Mouse (Mus musculus) cortical plate, adult 2 months (tissue): ENCODE results near the gene Rassf4. TPM values are rescaled to one million over a fixed set of nuclear protein-coding genes. Genes with fewer than 3 reads are reported as not detected.

ENCODE experiments used
- H3K27ac ChIP-seq: fragments of 200-500 bp; 2 replicates; pipeline ENCODE4 v1.5.1; 2012; ENCODE audit warnings: low read length, control low read depth, inconsistent platforms; ENCODE audit not compliant: insufficient read depth
- H3K4me1 ChIP-seq: fragments of 200-500 bp; 2 replicates; pipeline ENCODE4 v1.6.1; 2011; ENCODE audit warnings: low read length; ENCODE audit not compliant: control insufficient read depth, insufficient read depth
- H3K4me3 ChIP-seq: fragments of 200-500 bp; 2 replicates; pipeline ENCODE4 v1.5.1; 2011; ENCODE audit warnings: mild to moderate bottlenecking, low read length, control low read depth; ENCODE audit not compliant: insufficient read depth
- CTCF ChIP-seq: fragments of 200-500 bp; IDR thresholded peaks from 2 replicates; pipeline ENCODE4 v1.5.1; 2011; ENCODE audit warnings: mild to moderate bottlenecking, control low read depth, low read length; ENCODE audit not compliant: insufficient read depth; ENCODE audit errors: extremely low read depth
- POLR2A ChIP-seq: fragments of 200-500 bp; IDR thresholded peaks from 2 replicates; pipeline ENCODE4 v1.6.1; 2011; ENCODE audit warnings: mild to moderate bottlenecking, low read length, control low read depth; ENCODE audit not compliant: insufficient read depth; ENCODE audit errors: extremely low read depth
- polyA plus RNA-seq: library from polyadenylated mRNA; depleted of rRNA; stranded (reverse); fragments of >200 nt; gene quantifications from 2 replicates; pipeline ENCODE4 v1.2.3, GENCODE M21; 2012

Rassf4 gene
- polyA plus RNA-seq, 1 experiment: 3.9 TPM

- peak overlapping the region; percentile 43; the same call in 1 of the 2 replicates for H3K4me3 ChIP-seq
- H3K27ac ChIP-seq: no peak overlapping the region
- no peaks in the 10 kb centered on the region for H3K4me1 ChIP-seq
- TF ChIP-seq CTCF (no peak), POLR2A (no peak)
Observed at GRCm38 (mm10) chr6:116674283-116674886, 633 bp upstream of the Rassf4 start.

GRCm38 (mm10) chr6:116672349-116672748 lies 1.4 kb downstream of the Rassf4 start:
- TF ChIP-seq CTCF (no peak), POLR2A (no peak)
- Histone ChIP-seq H3K4me3 (no peak overlapping the region), H3K27ac (no peak overlapping the region), H3K4me1 (no peaks in the 10 kb centered on the region)

- Histone ChIP-seq H3K27ac (no peak overlapping the region), H3K4me1 (no peaks in the 10 kb centered on the region), H3K4me3 (no peak overlapping the region)
- no peak for TF ChIP-seq CTCF
- no peak for TF ChIP-seq POLR2A
Observed at GRCm38 (mm10) chr6:116671768-116672167, 2.0 kb downstream of the Rassf4 start.

GRCm38 (mm10) chr6:116671031-116671430 lies 2.7 kb downstream of the Rassf4 start:
- TF ChIP-seq POLR2A (no peak), CTCF (no peak)
- Histone ChIP-seq H3K4me3 (no peak overlapping the region), H3K27ac (no peak overlapping the region), H3K4me1 (no peaks in the 10 kb centered on the region)

GRCm38 (mm10) chr6:116670144-116670543 lies 3.6 kb downstream of the Rassf4 start:
- no peak for TF ChIP-seq CTCF
- TF ChIP-seq POLR2A: no peak
- Histone ChIP-seq H3K4me1 (no peaks in the 10 kb centered on the region), H3K4me3 (no peak overlapping the region), H3K27ac (no peak overlapping the region)

GRCm38 (mm10) chr6:116668682-116669470 lies 4.9 kb downstream of the Rassf4 start:
- Histone ChIP-seq H3K4me1 (no peaks in the 10 kb centered on the region), H3K27ac (no peak overlapping the region), H3K4me3 (no peak overlapping the region)
- TF ChIP-seq POLR2A (no peak), CTCF (no peak)

- TF ChIP-seq POLR2A (no peak), CTCF (no peak)
Observed at GRCm38 (mm10) chr6:116667382-116667781, 6.4 kb downstream of the Rassf4 start.

GRCm38 (mm10) chr6:116666892-116667291 lies 6.9 kb downstream of the Rassf4 start:
- Histone ChIP-seq H3K27ac (no peak overlapping the region), H3K4me1 (no peaks in the 10 kb centered on the region), H3K4me3 (no peak overlapping the region)
- no peak for TF ChIP-seq POLR2A
- TF ChIP-seq CTCF: no peak

More at GRCm38 (mm10) chr6:116667382-116667781, 6.4 kb downstream of the Rassf4 start:
- H3K27ac ChIP-seq: no peak overlapping the region
- no peak overlapping the region for H3K4me3 ChIP-seq
- no peaks in the 10 kb centered on the region for H3K4me1 ChIP-seq

GRCm38 (mm10) chr6:116666085-116666750 lies 7.5 kb downstream of the Rassf4 start:
- H3K4me3 ChIP-seq: no peak overlapping the region
- no peak overlapping the region for H3K27ac ChIP-seq
- TF ChIP-seq POLR2A: no peak
- no peak for TF ChIP-seq CTCF

GRCm38 (mm10) chr6:116664830-116665229 lies 8.9 kb downstream of the Rassf4 start:
- no peaks in the 10 kb centered on the region for H3K4me1 ChIP-seq
- H3K4me3 ChIP-seq: no peak overlapping the region
- TF ChIP-seq CTCF (no peak), POLR2A (no peak)
- no peak overlapping the region for H3K27ac ChIP-seq

More at GRCm38 (mm10) chr6:116666085-116666750, 7.5 kb downstream of the Rassf4 start:
- H3K4me1 ChIP-seq: no peaks in the 10 kb centered on the region
